Mouse (Mus musculus) stomach, postnatal 0 days (tissue): ENCODE data around the gene Islr2.

ENCODE experiments used
- CTCF ChIP-seq: IDR thresholded peaks from 2 replicates; pipeline ENCODE4 v1.5.1; 2016; ENCODE audit warnings: antibody characterized with exemption, low read depth, mild to moderate bottlenecking, moderate library complexity
- EP300 ChIP-seq: optimal IDR thresholded peaks from 2 replicates; pipeline ENCODE3; 2016; ENCODE audit warnings: antibody characterized with exemption

GRCm38 (mm10) chr9:58197781-58198701, 6.1 kb downstream of the Islr2 start:
- TF ChIP-seq EP300, result no peak
- TF ChIP-seq CTCF, result peak; percentile 71
